12 mouse cellular contexts compared by ENCODE assay signal in the genomic region with DNA sequence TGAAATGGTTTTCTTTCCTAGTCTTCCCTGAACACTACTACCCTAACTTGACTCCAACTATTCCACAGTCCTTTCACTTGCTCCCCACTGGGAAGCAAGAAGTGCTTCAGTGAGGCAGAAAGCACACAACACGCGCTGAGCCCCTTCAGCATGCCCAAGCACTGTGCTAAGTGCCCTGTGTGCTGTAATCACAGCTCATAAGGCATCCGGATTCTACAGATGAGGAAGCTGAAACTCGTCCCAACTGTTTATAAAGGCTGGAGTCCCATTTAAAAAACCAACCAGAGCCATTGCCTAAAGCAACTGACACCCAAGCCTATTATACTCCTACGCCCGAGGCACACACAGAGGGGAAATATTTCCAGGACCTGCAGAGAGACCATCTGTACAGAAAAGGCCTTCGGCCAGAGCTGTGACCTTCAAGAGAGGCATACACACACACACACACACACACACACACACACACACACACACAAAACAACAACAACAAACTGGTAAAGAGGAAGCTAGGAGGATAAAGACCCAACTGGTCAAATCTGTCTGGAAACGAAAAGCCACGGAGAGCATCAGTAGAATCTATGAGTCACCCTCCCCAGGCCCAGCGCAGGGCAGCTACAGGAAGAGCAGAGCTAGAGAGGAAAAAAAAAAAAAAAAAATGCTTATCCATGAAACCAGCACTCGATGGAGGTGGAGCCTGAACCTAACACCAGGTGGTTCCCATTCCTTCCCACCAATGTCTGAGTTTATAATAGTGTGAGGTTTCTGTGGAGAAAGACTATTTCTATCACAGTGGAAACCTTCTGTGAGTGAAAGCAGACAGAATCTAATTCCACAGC.
A peak's percentile ranks its signal among the peaks of the same experiment; 100 is the strongest.
DNase-seq lines count a peak whose midpoint lies in the region; ATAC-seq and TF ChIP-seq lines count a peak whose summit lies in the region.
"Had no signal": no experiment of that assay in that cellular context is flagged by ENCODE, and none has a peak within 500 bp of the region (broad histone marks: within the 10 kb centered on the region; RNA-seq: fewer than 3 reads in every experiment).

No protein-coding gene starts in this region.

- no peak overlapping the region for H3K27ac ChIP-seq in heart, embryonic 11.5 days (ENCODE audit: low read depth, low read length)
- peak overlapping the region; percentile 77 for H3K27ac ChIP-seq in cerebellum, adult 2 months (ENCODE audit: insufficient read depth, low read length)

- no peaks in the 10 kb centered on the region for H3K9me3 ChIP-seq in heart, embryonic 11.5 days (replicated peaks; ENCODE audit: control insufficient read depth, low read length)

- DNase-seq in heart, adult 9 months (ENCODE audit: low spot score in 2 of 2) = no peak
- DNase-seq in left cerebral cortex, postnatal 4 days = peak; percentile 37
- no peak for DNase-seq in left cerebral cortex, adult 9 months (ENCODE audit: low spot score in 2 of 2)
- DNase-seq in cerebellum, adult 2 months = peak; percentile 85 to 95
- peak; percentile 14 for DNase-seq in forelimb bud, embryonic 11.5 days (ENCODE audit: low read depth, low spot score)
- DNase-seq in adrenal gland, postnatal 10 days = no peak
- no peak for DNase-seq in thymus, adult 18-20 months
- DNase-seq: heart, postnatal 14 days; kidney, adult 9 months; thymus, adult 2 months had no signal

- H3K4me2 ChIP-seq in heart, embryonic 11.5 days = no peak overlapping the region

- H3K9ac ChIP-seq in heart, embryonic 11.5 days (ENCODE audit: low read depth, low read length) = no peak overlapping the region

- no peak; the same call in 1 of the 2 replicates for TF ChIP-seq POLR2A in cerebellum, adult 2 months (IDR thresholded peaks at IDR 0.05; ENCODE audit: borderline replicate concordance, insufficient read depth, low read length)

- no peaks in the 10 kb centered on the region for H3K4me1 ChIP-seq in heart, embryonic 11.5 days (ENCODE audit: control insufficient read depth, insufficient read depth, low read length)
- peaks cover 18% of the 10 kb centered on the region; the same call in 1 of the 2 replicates for H3K4me1 ChIP-seq in cerebellum, adult 2 months (ENCODE audit: control insufficient read depth, insufficient read depth, low read length)

- 0 out of 2 replicates have a peak, but pooled peaks have one; percentile 42 for ATAC-seq in heart, embryonic 11.5 days (replicated peaks; ENCODE audit: insufficient number of reproducible peaks, low FRiP score, low TSS enrichment)

- no peaks in the 10 kb centered on the region for H3K36me3 ChIP-seq in heart, embryonic 11.5 days (ENCODE audit: control insufficient read depth, insufficient read depth, low read length)

- intact Hi-C loops in left cerebral cortex, postnatal 4 days (cut with DNase I) = no loop called here

- no peaks in the 10 kb centered on the region for H3K27me3 ChIP-seq in heart, embryonic 11.5 days (ENCODE audit: control insufficient read depth, insufficient read depth, low read length)
- H3K27me3 ChIP-seq in cerebellum, adult 2 months (ENCODE audit: control insufficient read depth, insufficient read depth, low read length) = no peaks in the 10 kb centered on the region

- 64% methylated on average over 11 of the region's 11 CpGs for WGBS in heart, embryonic 11.5 days (ENCODE audit: insufficient replicate concordance)
- WGBS in cerebellum, adult 2 months = 11% methylated on average over 11 of the region's 11 CpGs

- no peak for TF ChIP-seq CTCF in cerebellum, adult 2 months (IDR thresholded peaks at IDR 0.05; ENCODE audit: borderline replicate concordance, insufficient read depth, low read depth, low read length)

- H3K4me3 ChIP-seq in heart, embryonic 11.5 days (ENCODE audit: low read depth, low read length) = no peak overlapping the region
- no peak overlapping the region for H3K4me3 ChIP-seq in cerebellum, adult 2 months (replicated peaks; ENCODE audit: insufficient read depth, low read depth, low read length)
- H3K4me3 ChIP-seq: myocyte had no signal

Comparison
In these comparisons a context has a peak if more than half of its experiments do, and no peak if none do; other contexts are left out.
1. DNase-seq: peak in left cerebral cortex, postnatal 4 days (single experiment), cerebellum, adult 2 months (2 of 2) and forelimb bud, embryonic 11.5 days (single experiment); none in heart, adult 9 months (0 of 2), left cerebral cortex, adult 9 months (0 of 2), adrenal gland, postnatal 10 days (single experiment) and thymus, adult 18-20 months (0 of 2).